Mouse (Mus musculus) left cerebral cortex, adult 6 months (tissue): ENCODE data around the gene Cst3. TPM values are rescaled to one million over a fixed set of nuclear protein-coding genes. Genes with fewer than 3 reads are reported as not detected.

ENCODE experiments used
- long read RNA-seq, 2 experiments: library from polyadenylated mRNA; unstranded; transcript quantifications; one replicate each; pipeline ENCODE4 v2.0.0; 2019 to 2020
- polyA plus RNA-seq: library from polyadenylated mRNA; unstranded; fragments of <200 nt; fragmentation: Nextera tagmentation; gene quantifications from 2 replicates; pipeline ENCODE4 v1.2.3, GENCODE M21; 2021

Cst3 gene
- polyA plus RNA-seq: 10,036 and 13,475 TPM in 2 replicates
- long read RNA-seq, experiment 1, transcript Cst3-201 (3 exons, 860 nt): major isoform, 1,747 of 1,781 reads
- long read RNA-seq, experiment 1, partial matches to known transcripts: 9 of 1,781 reads
- long read RNA-seq, experiment 1, other reads (novel, unspliced or antisense): 21 of 1,781 reads
- long read RNA-seq, experiment 2, transcript Cst3-203 (2 exons, 758 nt): minor isoform, 14 of 7,795 reads
- long read RNA-seq, experiment 2, transcript Cst3-201 (3 exons, 860 nt): major isoform, 7,570 of 7,795 reads
- long read RNA-seq, experiment 2, partial matches to known transcripts: 151 of 7,795 reads
- long read RNA-seq, experiment 2, other reads (novel, unspliced or antisense): 60 of 7,795 reads

DNA sequence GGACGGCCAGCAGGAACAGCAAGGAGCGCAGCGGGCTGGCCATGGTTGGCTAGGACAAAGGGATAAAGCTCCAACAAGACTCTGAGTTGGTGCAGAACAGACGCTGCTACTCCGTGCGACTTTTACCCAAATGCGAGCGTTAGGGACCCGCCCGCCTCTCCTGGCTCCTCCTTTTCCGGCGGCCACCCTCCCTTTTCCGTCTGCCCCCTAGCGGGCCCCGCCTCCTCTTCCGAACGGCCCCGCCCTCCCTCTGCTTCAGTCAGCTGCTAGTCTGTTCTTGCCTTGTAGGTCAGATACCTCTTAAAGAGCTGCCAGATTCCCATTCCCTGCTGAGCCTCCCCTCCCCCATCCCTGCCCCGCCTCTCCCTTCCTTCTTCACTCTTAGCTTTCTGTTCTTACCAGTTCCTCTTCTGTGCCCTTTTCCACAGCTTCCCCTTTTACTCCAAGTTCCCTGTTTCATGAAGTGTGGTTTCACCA is at the start of gene Cst3:
Gene Cst3, minus strand, starts transcription at position 358 of the 477 bp plus-strand sequence.

DNA sequence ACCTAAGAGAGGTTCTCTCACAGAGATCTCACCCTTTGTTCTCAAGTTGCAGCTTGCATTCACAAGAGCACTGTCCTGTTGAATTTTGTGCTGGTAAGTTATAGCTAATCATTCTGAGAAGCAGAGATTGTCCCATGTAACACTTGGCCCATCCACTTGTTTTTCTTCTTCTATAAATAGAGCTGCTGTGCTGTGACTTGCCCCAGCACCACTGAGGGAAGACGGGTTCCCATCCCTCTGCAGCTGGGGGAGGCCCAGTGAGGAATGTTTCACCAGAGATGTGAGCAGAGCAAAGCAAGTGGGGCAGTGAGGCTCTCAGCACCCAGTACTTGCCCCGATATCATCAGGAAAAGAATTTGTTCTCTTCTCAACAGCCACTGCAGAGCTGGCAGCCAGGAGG is 10.5 kb downstream of the Cst3 start, which contains the start of gene 9230104L09Rik:
Gene 9230104L09Rik, minus strand, starts transcription at position 73 of the 400 bp plus-strand sequence.

DNA sequence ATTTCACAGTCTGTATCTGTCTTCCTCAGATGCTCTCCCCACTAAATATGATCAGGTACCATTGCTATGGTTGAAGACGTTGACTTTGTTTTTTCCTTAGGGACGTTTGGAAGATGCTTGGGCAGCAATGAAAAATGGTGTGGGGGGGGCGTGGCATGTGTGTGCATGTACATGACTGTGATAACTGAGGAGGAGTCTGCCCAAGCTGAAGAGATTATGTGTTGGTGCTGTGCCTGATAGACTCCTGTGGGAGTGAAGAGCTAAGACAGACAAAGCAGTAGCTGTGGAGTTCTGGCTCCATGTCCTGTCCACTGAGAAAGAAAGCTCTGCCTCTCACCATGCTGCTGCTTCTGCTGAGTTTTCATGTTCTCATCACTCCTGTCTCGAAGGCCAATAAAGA is 40.6 kb downstream of the Cst3 start, which contains the start of gene Cst9:
Gene Cst9, plus strand, starts transcription at position 236 of the 400 bp plus-strand sequence.

Other genes with a start within 250 kb of the Cst3 start
- 28.3 and 34.6 TPM in 2 replicates for gene Nxt1, start 203.1 kb downstream of the Cst3 start, polyA plus RNA-seq
- 13.6 and 14.7 TPM in 2 replicates for gene Gzf1, start 194.7 kb downstream of the Cst3 start, polyA plus RNA-seq
- 159 and 210 TPM in 2 replicates for gene Napb, start 143.2 kb downstream of the Cst3 start, polyA plus RNA-seq
- gene Cstl1, start 125.3 kb downstream of the Cst3 start, polyA plus RNA-seq: not detected in 2 replicates
- 0.37 TPM in 1 of 2 replicates, not detected in the other for gene Cst11, start 104.2 kb downstream of the Cst3 start, polyA plus RNA-seq
- gene 8030411F24Rik, start 93.7 kb downstream of the Cst3 start, polyA plus RNA-seq: not detected in 2 replicates
- gene Cst12, start 86.3 kb downstream of the Cst3 start, polyA plus RNA-seq: not detected in 2 replicates
- gene Cst8, start 76.9 kb downstream of the Cst3 start, polyA plus RNA-seq: not detected in 2 replicates
- gene Cst13, start 55.6 kb downstream of the Cst3 start, polyA plus RNA-seq: not detected in 2 replicates
- not detected in 2 replicates for gene Cst9, start 40.5 kb downstream of the Cst3 start, polyA plus RNA-seq
- gene 9230104L09Rik, start 10.7 kb downstream of the Cst3 start, polyA plus RNA-seq: 0.19 TPM in 1 of 2 replicates, not detected in the other
- gene Gm1330, start 127.6 kb upstream of the Cst3 start, polyA plus RNA-seq: not detected in 2 replicates
- not detected in 2 replicates for gene Gm10750, start 141.5 kb upstream of the Cst3 start, polyA plus RNA-seq